Mouse (Mus musculus): ENCODE measurements around the gene Mrpl24. TPM values are rescaled to one million over a fixed set of nuclear protein-coding genes. Genes with fewer than 3 reads are reported as not detected.
A peak's percentile ranks its signal among the peaks of the same experiment; 100 is the strongest.

Gene Mrpl24
- total RNA-seq, 4 experiments from 2014 or later, result 49.9 to 59.6 (median 50.5) TPM

DNA sequence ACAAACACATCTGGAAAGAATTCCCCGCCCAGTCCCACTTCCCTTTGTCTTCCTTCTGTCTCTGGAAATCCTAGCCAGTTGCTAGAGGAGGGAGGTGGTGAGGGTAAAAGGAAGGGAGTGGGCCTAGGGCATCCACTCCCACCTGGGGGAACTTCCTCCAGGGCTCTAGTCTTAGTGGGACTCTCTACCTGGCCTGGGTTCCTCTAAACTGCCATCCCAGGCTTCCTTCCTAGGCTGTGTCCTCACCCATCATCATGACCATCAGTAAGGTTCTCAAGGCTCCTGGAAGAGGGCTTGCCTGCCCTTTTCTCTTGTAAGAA is 27.2 kb downstream of the Mrpl24 start:
- no peak for DNase-seq (ENCODE audit: low spot score in 2 of 2)

DNA sequence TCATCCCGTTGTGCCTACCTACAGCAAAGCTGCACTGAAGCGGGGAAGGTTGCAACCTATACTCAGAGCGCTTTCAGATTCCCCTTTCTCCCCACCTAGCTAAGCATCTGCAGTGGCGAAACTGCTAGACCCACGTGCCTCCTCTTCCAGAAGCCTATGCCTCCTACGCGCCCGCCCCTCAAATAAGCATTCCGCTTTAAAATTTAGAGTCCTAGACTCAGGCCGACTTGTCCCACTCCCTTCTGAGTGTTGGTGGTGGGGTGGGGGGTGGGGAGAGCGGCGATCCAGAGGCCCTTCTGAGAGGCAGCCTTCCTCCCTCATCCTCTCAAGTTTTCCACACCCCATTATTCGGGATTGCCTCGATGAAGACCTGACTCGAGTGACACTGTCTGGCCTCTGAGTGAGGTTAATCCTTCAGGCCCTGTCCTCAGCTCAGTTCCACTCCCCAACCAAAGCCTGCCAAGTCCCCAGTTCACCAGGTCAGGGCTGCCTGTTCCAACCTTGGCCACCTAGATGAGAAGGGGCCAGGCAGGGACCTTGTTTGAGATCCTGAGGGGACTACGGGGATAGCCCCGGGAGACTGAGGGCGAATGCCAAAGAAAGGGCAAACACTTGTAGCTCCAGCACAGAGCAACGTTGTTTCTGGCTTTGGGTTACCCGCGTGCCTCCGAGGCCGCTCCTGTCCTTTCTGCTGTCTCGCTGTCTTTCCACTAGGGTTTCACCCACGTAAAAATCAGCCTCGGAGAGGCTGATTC is 27.9 kb downstream of the Mrpl24 start:
- DNase-seq (ENCODE audit: low spot score in 2 of 2), result no peak

GRCm38 (mm10) chr3:87947811-87948199 is 28.5 kb downstream of the Mrpl24 start:
- no peak for DNase-seq (ENCODE audit: low spot score in 2 of 2)

GRCm38 (mm10) chr3:87948378-87949265 is 29.3 kb downstream of the Mrpl24 start, which contains the start of gene Crabp2:
Gene Crabp2, plus strand, starts transcription at chr3:87948666.
- no peak for DNase-seq (ENCODE audit: low spot score in 2 of 2)

DNA sequence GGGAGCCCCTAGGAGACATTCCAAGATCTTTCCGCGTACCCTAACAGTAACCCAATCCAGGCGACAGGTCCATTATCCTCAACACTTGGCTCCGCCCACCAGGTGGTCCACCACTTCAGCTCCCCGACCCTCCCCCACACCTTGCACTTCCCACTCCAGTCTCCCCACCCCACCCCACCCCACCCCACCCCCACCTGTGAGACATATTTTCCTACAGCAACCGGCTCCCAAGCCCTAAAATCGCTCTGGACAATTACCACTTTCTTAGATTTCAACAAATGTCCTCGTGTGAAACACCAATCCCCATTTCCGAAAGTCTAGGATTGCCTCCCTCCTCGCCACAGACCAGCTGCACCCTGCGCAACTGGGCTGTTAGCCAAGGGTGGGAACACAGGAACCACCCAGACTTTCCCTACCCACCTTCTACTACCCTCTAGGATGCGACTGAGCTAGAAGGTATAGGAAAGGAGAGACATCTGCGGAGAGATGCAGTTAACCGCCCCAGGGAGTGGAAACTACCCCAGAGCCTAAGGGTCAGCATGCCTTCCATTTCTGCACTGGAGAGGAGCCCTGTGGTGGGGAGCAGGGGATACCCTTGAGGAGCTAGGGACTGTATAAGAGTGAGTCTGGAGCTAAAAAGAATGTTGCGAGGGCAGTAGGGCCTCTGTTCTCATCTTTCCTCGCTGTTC is 30.1 kb downstream of the Mrpl24 start:
- DNase-seq (ENCODE audit: low spot score in 2 of 2), result no peak

- no peak for DNase-seq (ENCODE audit: low spot score in 2 of 2)
Observed at GRCm38 (mm10) chr3:87949955-87950515, 30.7 kb downstream of the Mrpl24 start.

- DNase-seq (ENCODE audit: low spot score in 2 of 2), result no peak
Observed at GRCm38 (mm10) chr3:87951946-87952345, 32.6 kb downstream of the Mrpl24 start.

DNA sequence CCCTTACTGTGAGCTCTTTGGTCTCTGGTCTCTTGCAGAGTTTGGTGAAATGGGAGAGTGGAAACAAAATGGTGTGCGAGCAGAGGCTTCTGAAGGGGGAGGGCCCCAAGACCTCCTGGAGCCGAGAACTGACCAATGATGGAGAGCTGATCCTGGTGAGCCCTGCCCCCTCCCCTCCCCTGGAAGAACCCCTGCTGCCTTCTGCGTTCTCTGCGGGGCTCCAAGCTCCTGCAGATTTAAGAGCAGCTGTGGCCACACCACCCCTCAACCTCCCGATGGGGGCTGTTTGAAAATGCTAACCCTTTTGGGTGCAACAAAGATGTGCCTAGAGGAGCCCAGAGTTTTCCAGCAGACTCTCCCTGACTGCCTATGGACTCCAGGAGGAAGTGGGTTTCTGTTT is 33.1 kb downstream of the Mrpl24 start:
- no peak for DNase-seq (ENCODE audit: low spot score in 2 of 2)

GRCm38 (mm10) chr3:87958056-87958455 is 38.8 kb downstream of the Mrpl24 start:
- DNase-seq (ENCODE audit: low spot score in 2 of 2), result no peak

GRCm38 (mm10) chr3:87958476-87958875 is 39.2 kb downstream of the Mrpl24 start:
- DNase-seq (ENCODE audit: low spot score in 2 of 2), result no peak

GRCm38 (mm10) chr3:87958967-87959366 is 39.7 kb downstream of the Mrpl24 start:
- DNase-seq (ENCODE audit: low spot score in 2 of 2), result no peak

DNA sequence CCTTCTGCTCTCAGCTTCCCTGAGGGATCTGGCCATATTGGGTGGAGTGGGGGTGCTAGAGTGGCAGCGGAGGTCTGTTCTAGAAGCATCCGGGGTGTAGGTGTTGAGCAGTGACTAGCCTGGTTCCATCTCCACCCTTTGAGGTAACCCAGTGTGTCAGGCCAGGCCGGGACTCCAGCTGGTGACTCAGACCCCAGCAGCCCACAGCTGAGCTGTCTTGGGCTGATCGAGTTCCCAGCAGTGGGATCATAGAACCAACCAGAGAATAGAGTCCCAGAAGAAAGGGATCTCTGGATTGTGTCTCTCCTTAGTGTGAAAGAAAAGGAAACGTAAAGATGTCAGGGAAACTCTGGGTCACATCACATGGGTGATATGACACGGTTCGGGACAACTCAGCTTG is 40.1 kb downstream of the Mrpl24 start:
- DNase-seq (ENCODE audit: low spot score in 2 of 2), result no peak

DNA sequence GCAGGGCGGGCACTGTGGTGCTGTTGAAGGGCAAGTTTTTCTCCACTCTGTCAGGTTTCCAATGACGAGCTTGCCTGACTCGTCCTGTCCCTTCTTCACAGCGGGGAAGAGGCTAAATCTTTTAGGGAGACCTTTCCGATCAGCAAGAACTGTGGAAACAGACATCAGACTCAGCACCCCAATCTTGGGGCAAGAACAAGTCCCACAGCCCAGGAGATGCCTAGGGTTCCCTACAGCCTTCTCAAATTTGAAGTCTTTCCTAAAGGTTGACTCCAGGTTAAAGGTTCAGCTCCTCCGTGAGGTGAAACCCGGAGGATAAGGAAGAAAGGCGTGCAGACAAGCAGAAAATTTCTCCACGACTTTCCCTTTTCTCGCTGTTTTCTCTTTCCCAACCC is 40.9 kb downstream of the Mrpl24 start:
- no peak for DNase-seq (ENCODE audit: low spot score in 2 of 2)

DNA sequence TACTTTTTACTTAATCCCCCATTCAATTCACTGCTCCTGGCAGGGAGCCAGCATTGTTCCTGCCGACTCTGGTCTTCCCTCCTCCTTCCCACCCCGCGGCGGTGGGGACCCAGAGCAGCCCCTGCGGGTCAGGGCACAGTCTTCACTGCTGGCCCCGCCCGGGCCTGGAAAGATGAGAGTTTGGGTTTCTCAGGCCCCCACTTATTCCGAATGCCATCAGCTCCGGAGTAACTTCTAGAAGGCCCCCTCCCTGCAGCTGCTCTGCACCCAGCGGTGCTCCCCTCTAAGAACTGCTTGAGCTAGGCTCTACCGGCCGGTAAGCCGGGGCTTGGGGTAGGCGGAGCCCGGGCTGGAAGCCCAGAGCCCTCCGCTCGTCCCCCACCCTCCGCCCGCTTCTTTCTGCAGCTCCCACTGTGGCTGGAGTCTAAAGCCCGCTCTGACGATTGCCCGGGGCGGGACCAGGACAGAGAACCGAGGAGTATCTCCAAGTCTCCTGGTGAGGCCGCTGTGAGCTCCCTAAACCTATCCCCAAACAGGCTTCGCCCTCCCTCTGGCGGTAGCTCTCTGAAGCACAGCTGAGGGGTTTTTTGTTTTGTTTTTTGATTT is 41.4 kb downstream of the Mrpl24 start:
- peak; percentile 51 to 69 for DNase-seq (ENCODE audit: low spot score in 2 of 2)

DNA sequence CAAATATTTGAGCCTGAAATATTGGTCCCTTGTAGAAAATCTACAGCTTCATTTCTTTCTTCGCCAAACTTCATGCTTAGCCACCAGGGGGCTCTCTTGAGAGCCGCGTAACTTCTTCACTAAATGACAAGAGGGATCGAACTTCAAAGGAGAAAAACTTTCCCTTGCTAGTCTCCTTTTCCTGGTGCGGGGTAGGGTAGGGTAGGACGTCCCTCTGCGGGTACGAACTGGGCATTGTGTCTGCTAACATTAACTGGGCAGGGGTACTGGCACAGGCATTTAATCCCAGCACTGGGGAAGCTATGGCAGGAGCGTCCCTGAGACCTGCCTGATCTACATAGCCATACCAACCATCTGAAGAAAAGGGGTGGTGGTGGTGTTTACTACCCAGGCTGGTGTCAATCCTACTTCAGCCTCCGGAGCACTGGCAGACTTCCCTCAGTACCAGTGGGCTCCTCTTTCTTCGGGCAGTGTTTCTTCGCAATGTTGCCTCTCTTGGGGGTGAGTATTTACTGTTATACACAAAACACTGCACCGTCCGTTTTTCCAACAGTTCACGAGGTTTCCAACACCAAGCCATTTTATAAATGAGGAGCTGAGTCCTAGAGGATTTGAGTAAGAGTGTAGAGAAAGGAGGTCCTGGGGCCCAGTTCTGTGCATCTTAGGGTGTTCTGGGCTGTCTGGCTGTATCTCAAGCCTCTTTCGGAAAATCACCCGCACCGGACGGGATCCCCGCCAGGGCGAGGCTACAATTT is 51.1 kb downstream of the Mrpl24 start:
- no peak for DNase-seq (ENCODE audit: low spot score in 2 of 2)

DNA sequence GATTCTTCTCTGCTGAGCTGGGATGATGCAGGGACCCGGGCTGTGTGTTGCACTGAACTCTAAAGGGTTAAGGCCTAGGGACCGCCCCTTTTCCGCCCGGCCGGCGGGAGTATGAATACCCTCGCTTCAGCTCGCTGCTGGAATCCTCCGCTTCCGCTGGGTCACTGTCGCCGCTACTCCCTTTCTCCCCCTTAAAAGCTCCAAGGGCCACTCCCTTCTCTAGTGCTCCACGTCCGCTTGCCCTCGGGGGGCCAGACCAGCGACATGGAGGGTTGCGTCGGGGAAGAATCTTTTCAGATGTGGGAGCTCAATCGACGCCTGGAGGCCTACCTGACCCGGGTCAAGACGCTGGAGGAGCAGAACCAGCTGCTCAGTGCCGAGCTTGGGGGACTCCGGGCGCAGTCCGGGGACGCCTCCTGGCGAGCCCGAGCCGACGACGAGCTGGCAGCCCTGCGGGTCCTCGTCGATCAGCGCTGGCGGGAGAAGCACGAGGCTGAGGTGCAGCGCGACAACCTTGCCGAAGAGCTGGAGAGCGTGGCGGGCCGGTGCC is 51.7 kb downstream of the Mrpl24 start, which contains the start of gene Nes:
Nes (plus strand) TSS at position 140 of the 550 bp plus-strand sequence.
- no peak for DNase-seq (ENCODE audit: low spot score in 2 of 2)

DNA sequence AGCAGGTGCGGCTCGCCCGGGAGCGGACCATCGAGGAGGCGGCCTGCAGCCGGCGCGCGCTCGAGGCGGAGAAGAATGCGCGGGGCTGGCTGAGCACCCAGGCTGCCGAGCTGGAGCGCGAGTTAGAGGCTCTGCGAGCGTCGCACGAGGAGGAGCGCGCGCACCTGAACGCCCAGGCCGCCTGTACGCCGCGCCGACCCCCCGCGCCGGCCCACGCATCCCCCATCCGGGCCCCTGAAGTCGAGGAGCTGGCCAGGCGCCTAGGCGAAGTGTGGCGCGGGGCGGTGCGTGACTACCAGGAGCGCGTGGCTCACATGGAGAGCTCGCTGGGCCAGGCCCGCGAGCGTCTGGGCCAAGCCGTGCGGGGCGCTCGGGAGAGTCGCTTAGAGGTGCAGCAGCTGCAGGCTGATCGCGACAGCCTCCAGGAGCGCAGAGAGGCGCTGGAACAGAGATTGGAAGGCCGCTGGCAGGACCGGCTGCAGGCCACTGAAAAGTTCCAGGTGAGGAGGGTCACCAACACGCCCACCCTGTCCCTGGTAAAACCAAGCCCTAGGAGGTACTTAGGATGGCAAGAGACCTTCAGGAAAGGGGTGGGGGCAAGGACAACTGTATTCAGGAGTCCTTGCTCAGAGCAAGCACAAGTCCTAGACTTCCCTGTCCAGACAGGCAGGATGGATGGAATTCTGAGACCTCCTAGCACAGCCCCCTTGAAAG is 52.3 kb downstream of the Mrpl24 start:
- no peak for DNase-seq (ENCODE audit: low spot score in 2 of 2)

GRCm38 (mm10) chr3:87972203-87972664 is 52.9 kb downstream of the Mrpl24 start:
- no peak for DNase-seq (ENCODE audit: low spot score in 2 of 2)

GRCm38 (mm10) chr3:87972776-87973175 is 53.5 kb downstream of the Mrpl24 start:
- no peak for DNase-seq (ENCODE audit: low spot score in 2 of 2)

All from left cerebral cortex, adult 8-10 months (tissue).